Mouse (Mus musculus) 3134 (cell line): ENCODE measurements at regions not wholly inside any gene's neighbourhood (a gene's known extent, or its start where the extent isn't known, plus 50 kb on each side); places are given as distances from the start of the nearest gene placed in this dataset.
A peak's percentile ranks its signal among the peaks of the same experiment; 100 is the strongest.

ENCODE experiments used
- DNase-seq: peaks from one replicate; pipeline ENCODE4 v3.0.0-alpha.2; 2011; ENCODE audit warnings: low spot score; ENCODE audit not compliant: insufficient read length; ENCODE audit errors: extremely low read depth

DNA sequence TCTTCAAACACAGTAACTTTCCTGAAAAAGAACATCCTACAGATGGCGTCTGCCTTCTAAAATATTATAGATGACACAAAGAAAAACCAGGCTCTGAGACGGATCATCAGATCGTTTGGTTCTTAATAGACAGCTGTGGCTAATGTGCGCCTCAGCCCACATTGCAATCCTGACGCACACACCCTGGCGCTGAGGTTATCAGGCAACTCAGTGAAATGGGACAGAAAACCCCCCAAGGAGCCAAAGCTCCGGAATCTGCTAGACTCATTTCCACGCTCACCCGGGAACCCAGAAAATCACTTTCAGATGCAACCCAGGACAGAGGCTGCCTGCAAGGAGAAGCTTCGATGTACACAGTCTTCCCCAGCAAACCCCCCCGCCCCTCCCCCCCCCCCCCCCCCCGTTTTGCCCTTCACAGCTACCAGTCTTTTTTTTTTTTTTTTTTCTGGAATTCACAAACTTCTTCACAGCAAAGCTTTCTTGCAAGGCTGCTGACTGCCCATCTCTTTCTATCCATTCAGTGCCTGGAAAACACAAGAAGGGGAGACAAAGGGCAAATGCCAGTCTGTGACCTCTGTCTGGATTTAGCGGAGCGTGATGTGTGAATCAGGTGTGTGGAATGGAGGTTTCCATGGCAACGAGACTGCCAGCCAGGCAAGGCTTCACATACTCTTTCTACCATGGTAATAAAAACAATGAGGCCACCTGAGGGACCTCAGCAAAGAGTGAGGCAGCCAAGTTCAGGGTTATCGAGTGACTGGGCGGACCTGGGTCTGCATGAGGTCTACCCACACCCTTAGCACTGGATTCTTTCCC lies 286.9 kb downstream of the Gm11361 start:
- peak; percentile 33 for DNase-seq

DNA sequence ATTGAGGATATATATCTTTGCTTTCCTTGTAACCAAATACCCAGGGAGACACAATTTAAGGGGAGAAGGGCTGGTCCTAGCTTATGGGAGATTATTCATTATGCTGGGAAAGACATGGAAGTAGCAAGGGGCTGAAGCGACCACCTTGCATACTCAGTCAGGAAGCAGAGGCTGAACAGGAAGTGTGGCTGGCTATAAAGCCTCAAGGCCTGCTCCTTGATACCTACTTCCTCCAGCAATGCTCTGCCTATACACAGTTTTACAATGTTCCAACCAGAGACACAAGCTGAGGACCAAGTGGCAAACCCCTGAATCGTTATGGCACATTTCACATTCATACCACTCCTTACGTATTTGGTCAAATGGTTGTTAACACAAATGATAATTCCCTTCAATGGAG lies 284.3 kb downstream of the Gm11361 start:
- DNase-seq, result no peak

DNA sequence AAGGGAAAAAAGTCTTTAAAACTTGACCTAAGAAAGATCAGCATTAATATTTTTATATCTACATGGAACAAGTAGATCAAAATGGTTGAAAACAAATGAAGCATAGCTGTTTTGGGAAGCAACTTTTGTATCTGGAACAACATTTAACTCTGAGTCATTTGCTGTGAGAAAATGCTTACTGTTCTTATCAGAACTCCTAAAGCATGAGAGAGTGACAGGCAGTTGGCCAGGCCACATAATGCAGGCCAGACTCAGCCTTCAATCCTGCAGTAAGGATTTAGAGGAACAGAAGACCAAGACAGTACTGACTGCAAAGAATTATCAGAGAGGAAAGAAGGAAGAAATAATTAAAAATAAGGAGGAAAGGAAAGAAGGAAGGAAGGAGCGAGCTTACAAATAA lies 275.8 kb downstream of the Gm11361 start:
- no peak for DNase-seq

DNA sequence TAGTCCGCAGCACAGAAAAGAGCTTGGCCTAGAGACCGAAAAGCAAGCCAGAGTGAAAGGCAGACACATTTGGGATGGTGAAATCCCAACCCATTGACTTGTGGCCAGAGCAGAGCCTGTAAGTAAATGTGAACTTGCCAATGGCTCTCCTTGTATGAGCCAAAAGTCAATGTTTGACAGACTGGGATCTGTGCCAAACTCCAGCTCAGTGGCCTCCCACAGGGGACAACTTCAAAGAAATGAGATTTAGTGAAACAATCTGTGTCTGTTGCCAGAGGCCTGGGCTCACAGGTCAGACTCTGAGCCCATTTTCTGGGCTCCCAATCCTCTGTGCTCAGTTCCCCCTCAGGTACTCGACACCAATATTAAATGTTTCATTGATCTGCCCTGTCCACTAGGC lies 274.9 kb downstream of the Gm11361 start:
- DNase-seq, result no peak

DNA sequence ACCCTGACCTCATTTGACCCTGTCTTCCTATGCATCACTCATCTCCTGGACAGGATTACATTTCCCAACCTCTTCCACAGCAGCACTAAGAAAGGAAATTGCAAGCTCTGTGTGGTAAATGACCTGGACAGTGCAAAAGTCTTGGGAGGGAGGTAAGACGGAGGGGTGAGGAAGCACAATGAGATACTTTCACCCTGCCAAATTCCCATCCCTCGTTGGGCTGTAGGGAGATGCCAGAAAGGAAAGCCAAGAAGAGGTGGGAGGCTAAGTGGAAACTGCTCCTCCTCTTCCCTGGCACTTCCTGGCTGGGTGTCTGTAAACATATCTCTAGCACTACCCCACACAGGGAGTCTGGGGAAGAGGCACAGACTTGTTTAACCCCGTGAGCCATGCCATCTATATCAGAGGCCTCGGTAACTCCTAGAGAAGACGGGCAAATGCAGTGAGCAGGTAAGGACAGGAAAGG lies 274.2 kb downstream of the Gm11361 start:
- DNase-seq, result no peak

DNA sequence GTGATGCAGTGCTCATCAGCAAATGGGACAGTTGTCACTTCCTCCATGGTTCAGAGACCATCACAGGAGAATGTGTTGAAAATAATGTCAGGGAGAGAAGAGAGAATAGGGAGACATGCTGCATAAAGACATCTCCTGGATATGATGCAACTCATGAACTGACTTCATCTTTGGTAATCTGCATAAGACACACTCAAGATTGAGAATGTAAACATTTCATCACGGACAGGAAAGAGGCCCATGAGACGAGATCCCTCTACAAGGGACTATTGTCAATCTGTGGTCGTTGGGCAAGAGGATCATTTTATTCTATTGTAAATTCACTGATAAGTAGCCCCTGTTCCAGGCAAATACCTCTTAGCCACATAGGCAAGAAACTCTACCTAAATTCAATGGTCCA lies 273.6 kb downstream of the Gm11361 start:
- DNase-seq, result no peak

DNA sequence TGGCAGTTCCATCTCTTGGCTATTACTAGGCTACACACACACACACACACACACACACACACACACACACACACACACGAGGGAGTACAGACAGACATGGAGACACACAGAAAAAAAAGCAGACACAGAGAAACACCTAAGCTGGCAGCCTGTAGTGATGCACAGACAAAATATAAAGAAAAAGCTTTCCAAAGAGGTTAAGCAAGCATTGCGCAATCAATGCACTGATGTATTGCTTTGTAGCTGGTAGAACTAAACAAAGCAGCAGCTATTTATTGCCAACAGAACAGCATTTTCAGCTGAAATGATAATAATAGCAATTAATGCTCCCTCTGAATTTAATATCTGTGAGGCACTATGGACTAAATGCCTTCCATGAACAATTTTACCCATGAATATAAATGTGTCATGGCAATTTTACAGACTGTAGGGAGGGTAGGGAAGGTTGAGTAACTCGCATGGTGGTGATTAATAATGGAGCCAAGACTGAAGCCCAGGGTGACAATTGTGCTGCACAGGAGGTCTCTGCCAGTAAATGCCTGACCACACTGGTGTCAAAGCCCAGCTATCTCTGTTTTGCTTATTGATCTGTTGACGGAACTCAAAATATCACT lies 271.7 kb downstream of the Gm11361 start:
- DNase-seq, result no peak

DNA sequence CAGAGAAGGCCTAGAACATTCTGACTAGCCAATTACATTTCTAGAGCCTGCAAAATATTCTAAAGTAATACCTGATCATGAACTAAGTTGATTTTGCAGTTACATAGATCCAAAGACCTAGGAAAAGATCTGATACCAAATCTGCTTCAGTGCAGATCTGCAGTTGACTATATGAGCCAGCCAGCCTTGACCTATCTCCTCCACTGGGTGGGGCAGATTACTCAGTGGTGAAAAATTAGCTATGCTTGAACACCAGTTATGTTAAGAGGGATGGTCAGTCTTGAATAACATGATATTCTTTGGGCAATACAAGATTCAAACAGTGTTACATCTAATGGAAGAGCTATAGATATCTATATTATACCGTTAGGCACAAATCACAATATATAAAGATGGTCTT lies 269.0 kb downstream of the Gm11361 start:
- no peak for DNase-seq

DNA sequence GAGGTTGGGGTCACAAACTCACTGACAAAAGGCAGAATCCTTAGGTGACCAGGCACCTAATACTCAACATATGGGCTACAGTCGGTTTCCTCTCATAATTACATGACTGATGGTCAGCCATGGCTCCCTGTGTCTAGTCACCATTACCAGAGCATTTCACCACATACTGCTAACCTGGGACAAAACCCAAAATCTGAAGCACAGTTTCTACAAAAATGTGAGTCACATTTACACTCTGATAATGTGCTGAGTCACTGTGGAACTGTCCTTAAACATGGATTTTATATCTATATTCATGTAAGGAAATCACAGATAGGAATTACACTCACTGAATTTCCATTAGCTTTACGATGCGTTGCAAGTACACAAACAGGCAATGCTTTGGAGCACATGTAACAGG lies 267.1 kb downstream of the Gm11361 start:
- no peak for DNase-seq

DNA sequence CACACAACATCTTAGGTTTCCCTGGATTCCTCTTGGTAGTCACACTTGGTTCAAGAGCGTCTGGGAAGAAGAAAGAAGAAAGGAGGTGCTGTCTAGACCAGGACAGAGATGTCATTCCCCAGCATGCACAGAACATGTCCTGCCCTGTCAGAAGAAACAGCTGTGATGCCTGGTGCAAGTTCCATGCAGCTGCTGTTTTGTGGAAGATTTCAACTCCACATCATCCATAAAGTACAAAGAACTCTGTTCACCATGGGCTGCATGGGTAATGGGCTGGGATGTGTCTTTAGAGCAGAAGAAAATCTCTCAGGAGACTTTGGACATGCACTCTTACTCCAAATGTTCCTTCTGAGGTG lies 262.8 kb downstream of the Gm11361 start:
- DNase-seq, result no peak

DNA sequence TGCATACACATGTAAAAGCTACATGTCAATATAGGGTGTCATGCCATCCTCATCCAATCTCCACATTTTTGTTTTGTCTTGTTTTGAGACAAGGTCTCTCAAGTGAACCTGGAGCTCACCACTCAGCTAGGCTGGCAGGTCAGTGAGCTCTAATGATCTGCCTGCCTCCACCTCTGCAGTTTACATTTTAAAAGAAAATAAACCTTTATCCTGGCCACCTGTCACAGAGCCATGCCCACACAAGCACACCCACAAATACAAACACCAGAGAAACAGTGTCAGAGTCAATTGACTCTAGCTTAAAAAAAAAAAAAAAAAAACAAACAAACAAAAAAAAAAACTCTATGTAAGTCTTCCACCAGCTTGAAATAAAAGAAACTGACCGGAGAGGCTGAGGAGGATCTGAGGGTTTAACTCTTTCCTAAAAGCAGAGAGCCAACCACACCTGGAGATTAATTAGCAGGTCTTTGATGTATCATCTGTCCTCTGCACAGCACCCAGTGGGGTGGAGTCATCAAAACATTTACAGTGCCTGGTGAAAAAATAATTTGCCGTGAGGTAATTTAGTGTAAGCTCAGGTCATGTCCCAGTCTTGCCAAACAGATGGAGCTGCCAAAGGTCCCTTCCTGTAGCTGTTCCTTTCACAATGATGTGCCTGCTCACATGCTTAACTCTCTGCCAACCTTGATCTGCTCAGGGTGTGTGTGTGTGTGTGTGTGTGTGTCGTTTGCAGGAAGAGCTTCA lies 262.2 kb downstream of the Gm11361 start:
- DNase-seq, result no peak

DNA sequence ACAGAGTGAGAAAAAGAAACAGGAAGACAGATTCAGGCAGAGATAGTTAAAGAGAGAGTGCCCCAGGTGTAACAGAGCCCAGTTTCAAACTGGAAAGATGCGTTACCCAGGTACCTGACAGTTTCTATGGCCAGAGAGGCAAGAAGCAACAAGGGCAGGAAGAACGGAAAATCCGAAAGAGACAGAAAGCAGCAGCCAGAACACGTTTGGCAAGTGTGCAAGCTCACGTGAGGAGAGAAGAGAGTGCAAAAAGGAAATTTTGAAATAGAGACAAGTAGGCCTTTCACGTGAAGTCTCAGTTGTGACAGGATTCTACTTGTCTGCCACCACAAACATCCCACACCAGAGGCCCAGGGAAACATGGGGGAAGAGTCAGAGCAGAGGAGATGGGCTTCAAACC lies 259.8 kb downstream of the Gm11361 start:
- no peak for DNase-seq

DNA sequence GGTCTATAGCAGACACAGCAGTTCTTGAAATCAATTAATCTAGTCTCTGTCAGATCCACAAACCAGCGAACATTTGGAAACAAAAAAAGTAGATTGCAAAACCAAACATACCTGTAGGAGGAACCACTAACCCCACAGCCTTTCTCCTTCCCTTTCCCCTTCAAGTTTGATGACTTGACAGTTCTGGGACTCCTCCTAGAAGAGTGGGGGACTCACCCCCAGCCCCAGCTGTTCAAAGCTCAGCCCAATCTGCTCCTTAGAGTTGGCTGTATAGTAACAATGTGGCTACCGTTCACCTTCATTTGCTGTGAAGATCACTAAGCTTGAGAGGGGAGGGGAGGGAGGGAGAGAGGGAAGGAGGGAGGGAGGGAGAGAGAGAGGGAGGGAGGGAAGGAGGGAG lies 259.3 kb downstream of the Gm11361 start:
- no peak for DNase-seq

DNA sequence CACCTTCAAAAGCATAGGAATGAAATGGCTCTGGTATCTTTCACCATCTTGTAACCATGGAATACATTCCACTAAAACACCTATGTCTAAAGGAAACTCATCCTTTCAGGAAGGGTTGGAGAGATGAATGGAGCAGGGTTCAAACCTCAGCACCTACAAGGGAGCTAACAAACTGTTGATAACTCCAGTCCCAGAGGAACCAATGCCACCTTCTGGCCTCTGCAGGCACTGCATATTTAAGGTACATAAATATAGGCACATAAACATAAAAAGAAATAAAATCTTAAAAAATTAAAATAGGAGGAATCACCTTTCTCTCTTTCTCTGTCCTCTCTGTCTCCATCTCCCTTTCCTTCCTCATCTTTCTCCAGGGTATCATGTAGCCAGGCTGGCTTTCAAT lies 256.9 kb downstream of the Gm11361 start:
- DNase-seq, result no peak

DNA sequence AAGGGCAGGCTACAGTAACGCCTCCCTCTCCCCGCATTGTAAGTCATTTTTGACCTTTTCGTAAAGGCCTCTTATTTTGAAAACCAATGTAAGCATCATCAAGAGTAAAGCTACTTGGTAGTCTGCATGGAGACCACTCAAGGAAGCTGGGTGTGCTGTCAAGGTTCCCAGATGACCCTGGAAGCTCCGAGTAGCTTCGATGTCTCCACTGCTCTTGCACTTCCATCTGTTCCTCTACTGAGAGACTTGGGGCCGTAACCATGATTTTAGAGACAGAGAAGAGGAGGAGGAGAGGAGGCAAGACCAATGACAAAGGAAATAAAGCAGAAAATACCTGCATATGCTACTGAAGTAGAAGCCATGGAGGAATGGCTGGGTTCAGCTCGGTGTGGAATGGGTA lies 256.0 kb downstream of the Gm11361 start:
- no peak for DNase-seq

DNA sequence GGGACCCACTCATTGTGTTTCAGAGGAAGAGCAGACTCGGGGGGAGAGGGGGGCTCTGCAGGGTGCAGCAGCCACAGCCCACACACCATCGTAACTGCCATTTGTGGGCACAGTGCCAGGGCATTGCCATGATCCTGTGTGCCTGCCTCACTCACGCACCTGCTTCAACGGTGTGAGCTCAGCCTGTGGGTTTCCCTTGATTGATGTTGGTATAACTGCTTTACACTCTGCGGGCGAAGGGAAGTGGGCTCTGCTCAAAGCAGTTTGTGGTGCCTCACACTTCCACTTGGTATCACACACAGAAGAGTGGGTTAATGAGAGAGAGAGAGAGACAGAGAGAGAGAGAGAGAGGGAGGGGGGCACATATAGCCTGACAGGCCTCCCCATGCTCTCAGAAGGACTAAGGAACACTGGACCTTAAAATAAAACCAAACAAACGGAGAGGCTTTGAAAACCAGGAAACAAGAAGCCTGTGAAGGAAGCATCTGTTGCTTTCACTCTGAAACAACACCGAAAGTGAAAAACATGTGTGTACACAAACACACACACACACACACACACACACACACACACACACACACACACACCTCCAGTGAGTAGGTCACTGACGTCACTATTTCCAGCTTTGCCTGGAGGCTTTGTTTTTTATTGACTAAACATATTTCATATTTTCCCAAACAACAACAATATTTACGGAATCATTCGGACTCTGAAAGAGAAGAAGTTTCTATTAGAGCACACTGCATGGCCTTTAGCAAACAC lies 255.4 kb downstream of the Gm11361 start:
- no peak for DNase-seq

DNA sequence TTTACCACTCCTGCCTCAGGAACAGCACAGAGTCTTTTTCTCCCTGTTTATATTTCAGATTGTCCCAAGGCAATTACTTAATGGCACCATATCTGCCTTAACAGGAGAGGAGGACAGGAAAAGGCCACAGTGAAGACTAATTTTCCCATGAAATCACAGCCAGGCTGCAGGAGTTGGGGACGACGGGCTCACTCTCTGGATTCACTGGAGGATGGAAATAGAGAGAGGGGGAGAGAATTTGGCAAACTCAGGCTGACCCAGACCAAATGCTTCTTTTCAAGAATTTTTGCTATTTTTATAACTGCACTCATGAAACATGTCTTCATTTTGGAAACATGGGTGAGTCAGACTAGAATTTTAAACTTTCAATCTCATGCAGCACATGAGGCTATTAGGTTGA lies 250.9 kb downstream of the Gm11361 start:
- DNase-seq, result no peak

DNA sequence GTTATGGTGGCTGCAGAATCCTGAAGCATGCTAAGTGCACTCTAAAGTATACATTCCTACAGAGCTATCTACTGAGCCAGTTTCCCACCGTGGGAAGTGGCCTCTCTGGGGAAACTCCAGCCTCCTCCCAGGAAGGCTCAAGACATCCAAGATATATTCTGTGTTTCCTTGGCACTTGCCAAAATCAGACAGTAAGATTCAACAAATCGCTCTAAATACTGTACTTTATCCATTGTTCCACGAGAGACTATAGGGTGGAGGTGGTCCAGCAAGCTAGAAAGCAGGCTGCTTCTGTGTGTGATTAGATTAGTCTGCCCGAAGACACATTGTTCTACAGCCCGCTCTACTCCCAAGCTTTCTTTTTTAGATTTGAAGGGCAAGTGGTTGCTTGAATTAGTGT lies 250.5 kb downstream of the Gm11361 start:
- no peak for DNase-seq

DNA sequence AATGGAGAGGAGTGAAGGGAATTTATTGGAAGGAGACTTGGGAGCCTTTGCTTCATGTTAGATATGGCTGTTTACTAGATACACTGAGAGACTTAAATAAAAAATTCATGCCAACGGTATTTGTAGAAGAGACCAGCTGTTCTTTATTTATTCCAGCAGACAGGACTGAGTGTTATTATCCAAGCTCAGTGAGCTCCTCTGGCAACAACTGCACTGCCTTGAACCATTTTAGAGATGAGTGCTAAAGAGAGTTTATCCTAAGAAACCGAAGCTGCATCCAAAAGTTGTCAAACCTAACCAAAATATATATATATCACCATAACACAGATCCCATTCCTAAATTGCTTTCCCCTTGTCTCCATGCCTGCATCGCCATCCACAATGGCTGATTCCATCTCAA lies 247.0 kb downstream of the Gm11361 start:
- no peak for DNase-seq

DNA sequence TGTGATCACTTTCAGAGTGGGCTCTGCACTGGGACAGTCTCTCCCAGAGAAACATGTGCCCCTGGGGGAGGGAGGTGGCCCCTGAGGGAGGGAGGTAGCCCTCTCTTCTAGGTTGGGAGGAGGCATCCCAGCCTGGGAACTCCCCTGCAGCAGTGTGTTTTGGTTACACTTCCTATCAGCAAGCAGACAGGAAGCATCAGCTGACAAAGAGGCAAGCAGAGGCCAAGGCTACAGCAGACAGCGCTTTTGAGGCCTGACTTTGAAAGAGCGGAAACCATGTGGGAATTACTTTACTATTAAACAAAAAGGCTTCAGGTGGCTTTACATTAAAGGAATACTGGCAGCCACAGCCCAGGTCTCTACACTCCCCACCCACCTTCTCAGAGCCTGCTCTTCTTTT lies 244.8 kb downstream of the Gm11361 start:
- no peak for DNase-seq

DNA sequence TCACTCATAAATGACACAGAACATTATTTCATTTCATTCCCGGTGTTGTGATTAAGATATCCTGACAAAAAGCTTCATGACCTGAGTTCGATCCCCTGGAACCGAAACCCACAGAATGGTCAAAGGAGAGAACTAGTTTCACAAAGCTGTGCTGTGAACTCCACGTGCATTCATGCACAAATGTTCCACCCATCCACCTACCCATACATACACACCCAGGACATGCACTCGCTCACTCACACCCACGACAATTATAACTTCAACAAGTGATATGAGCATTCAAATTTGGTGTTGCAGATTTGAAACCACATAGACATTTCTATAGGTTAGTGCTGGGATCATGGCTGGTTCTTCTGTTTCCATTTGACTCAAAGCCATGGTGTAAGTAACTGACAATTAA lies 243.4 kb downstream of the Gm11361 start:
- no peak for DNase-seq
